Mouse (Mus musculus) embryonic facial prominence, embryonic 10.5 days (tissue): ENCODE results near the gene Mars. TPM values are rescaled to one million over a fixed set of nuclear protein-coding genes. Genes with fewer than 3 reads are reported as not detected.

Experiments
- DNase-seq: peaks from one replicate; pipeline ENCODE4 v3.0.0-alpha.2; 2017; ENCODE audit warnings: low spot score
- H3K27ac ChIP-seq: fragments of 300-500 bp; sonication (generic); replicated peaks from 2 replicates; pipeline ENCODE4 v1.5.1; 2016; ENCODE audit warnings: mild to moderate bottlenecking
- H3K27me3 ChIP-seq: fragments of 300-500 bp; sonication (generic); replicated peaks from 2 replicates; pipeline ENCODE4 v1.6.1; 2016; ENCODE audit warnings: low read depth, mild to moderate bottlenecking; ENCODE audit not compliant: poor library complexity, severe bottlenecking
- H3K36me3 ChIP-seq: fragments of 300-500 bp; sonication (generic); replicated peaks from 2 replicates; pipeline ENCODE4 v1.6.1; 2016; ENCODE audit warnings: mild to moderate bottlenecking, moderate library complexity
- H3K4me1 ChIP-seq: fragments of 300-500 bp; sonication (generic); 2 replicates; pipeline ENCODE4 v1.6.1; 2016
- H3K4me3 ChIP-seq: fragments of 300-500 bp; sonication (generic); 2 replicates; pipeline ENCODE4 v1.5.1; 2016; ENCODE audit warnings: mild to moderate bottlenecking, moderate library complexity
- H3K9me3 ChIP-seq: fragments of 300-500 bp; sonication (generic); 2 replicates; pipeline ENCODE4 v1.6.1; 2016; ENCODE audit warnings: mild to moderate bottlenecking
- WGBS: fragments of 180-500 bp; shearing (Covaris S2); methylation state at CpG from one replicate; pipeline ENCODE4 v1.1.7; 2016; 5-methylcytosine and 5-hydroxymethylcytosine counted together
- polyA plus RNA-seq: library from polyadenylated mRNA; unstranded; fragments of >200 nt; fragmentation: Nextera tagmentation; extraction: Ambion mirVana; gene quantifications from 2 replicates; pipeline ENCODE4 v1.2.1, GENCODE M21; 2016

Gene Mars
- 160 and 175 TPM in 2 replicates for polyA plus RNA-seq

DNA sequence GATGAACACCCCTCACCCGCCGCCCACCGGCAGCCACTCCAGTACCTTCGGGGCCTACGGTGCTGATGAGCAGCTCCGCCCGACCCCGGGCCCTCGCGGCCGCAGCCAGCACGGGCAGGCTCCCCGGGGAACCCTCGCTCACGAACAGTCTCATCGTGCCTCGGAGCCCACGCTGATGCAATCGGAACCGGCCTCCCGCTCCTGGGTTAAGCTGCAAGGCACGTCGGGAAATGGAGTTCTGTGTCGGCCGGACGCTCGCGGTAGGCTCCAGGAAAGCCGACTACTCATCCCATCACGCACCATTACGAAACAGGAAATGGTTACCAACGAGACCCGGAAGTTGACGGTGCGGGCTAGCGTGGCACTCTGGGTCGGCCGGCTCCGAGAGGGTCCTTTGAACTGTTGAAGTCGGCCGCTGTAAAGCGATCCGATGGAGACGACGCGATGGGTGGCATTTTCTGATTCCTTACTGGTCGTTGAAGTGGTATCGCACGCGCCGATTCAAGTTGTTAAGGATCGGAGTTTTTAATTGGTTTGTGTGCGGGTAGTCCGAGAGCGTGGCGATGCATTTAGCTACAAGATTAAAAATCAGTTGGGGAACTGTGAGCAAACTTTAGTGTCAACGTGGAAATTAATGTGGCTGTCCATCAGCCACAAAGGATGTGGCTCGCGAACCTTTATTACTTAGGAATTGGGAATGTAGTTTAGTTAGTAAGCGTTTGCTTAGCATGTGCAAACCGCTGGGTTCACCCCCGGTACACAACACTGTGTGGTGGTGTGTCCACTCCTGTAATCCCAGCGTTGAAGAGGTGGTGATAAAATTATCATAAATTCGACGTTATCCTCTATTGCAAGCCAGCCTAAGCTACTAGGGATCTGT lies at the start of gene Mars:
Gene Mars (minus strand): TSS at position 311 of the 880 bp plus-strand sequence.
- peak within 1 kb of the TSS; percentile 95 for H3K4me3 ChIP-seq
- under 1% methylated on average over 65 of the region's 65 CpGs for WGBS
- no peaks in the 10 kb centered on the region for H3K27me3 ChIP-seq
- H3K4me1 ChIP-seq = peaks cover 13% of the 10 kb centered on the region
- no peaks in the 10 kb centered on the region for H3K9me3 ChIP-seq
- peak within 1 kb of the TSS; percentile 92 for H3K27ac ChIP-seq
- peaks cover 35% of the 10 kb centered on the region for H3K36me3 ChIP-seq
- DNase-seq = peak; percentile 94

DNA sequence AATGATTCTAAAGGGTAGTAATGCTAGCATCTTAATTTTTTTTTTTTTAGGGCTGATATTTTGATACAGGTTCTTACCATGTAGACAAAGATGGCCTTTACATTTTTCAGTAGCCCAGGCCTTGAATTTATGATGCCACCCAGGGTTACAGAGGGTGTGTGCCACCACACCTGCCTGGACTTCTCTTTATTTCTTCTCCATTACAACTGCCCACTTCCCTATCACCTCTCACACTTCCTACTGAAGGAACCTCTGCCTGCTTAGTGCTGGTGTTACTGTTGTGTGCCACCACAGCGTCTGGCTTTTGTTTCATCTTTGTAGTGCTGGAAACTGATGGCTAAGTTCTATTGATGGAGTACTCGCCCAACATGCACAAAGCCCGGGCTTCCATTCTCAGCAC lies 49.1 kb upstream of the Mars start:
- H3K36me3 ChIP-seq = no peaks in the 10 kb centered on the region
- 88% methylated on average over 3 of the region's 3 CpGs for WGBS
- DNase-seq = no peak
- no peaks in the 10 kb centered on the region for H3K9me3 ChIP-seq
- H3K4me3 ChIP-seq = no peak overlapping the region
- H3K27me3 ChIP-seq = no peaks in the 10 kb centered on the region
- H3K27ac ChIP-seq = no peak overlapping the region
- peaks cover 1% of the 10 kb centered on the region for H3K4me1 ChIP-seq

DNA sequence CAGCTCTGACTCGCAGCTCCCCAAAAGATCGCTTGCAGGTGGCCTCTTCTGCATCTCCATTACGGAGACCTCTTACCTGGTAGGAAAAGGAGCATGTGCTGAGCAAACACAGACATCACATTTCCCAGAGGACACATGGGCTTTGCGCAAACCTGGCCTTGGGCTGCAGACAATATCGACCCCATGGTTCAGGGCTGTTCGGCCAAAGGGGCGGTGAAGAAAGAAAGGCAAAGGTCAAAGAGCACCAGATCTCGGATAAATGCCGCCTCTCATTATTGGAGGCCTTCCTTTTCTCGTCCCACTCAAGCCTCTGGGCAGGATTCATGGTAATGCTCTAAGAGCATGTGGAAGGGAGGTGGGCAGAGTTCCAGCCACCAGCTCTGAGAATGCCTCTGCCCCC lies 43.8 kb upstream of the Mars start:
- Histone ChIP-seq H3K36me3 (no peaks in the 10 kb centered on the region), H3K4me1 (peaks cover 23% of the 10 kb centered on the region), H3K4me3 (no peak overlapping the region), H3K27ac (no peak overlapping the region), H3K27me3 (peaks cover 20% of the 10 kb centered on the region), H3K9me3 (no peaks in the 10 kb centered on the region)
- WGBS = 52% methylated on average over 10 of the region's 10 CpGs
- DNase-seq = no peak

DNA sequence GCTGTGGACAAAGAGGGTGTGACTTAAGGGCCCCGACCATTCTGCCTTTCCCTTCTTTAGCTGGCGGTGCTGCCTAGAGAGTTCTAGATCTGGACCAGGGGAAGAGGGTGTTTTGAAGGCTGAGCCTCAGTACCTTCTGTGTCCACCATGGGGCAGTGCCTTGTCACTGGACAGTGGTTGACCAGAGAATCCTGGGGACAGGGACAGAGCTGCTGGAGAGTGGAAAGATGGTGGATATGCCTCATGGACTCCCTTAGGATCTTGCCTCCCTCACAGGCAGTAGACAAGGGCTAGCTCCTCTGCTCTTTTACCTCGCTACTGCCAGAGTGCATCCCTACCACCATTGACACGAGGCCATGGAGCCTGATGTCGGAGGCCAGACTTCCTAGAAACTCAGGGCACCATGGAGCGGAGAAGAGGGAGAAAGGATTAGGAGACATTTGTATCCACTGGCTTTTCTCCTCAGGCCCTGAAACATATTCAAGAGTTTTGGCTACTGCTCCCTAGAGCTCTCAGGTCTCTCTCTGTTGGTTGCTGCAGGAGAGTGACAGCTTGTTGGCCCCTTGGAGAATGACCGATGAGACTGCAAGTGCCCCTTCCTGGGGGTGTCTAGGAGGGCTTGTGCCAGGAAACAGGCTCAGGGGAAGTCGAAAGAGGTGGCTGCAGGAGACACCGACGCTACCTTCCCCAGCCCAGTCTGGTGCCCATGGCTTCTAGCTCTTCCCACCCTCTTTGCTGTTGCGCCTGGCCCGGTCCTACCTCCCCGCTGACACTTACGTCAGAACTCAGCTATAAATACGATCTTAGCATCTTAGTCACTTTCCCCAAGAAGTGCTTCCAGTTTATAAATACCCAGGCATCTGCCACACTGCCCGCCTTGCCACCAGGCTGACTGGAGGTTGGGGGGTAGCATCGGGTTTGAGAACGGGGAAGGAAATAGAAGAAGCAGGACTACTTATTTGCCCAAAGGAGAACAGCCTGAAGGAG lies 42.6 kb upstream of the Mars start, which contains the start of gene Inhbe:
Gene Inhbe (minus strand): TSS at position 503 of the 987 bp plus-strand sequence.
- H3K27ac ChIP-seq = no peak within 1 kb of the TSS
- no peak for DNase-seq
- H3K9me3 ChIP-seq = no peaks in the 10 kb centered on the region
- 87% methylated on average over 18 of the region's 18 CpGs for WGBS
- peaks cover 27% of the 10 kb centered on the region for H3K4me1 ChIP-seq
- H3K36me3 ChIP-seq = no peaks in the 10 kb centered on the region
- peaks cover 31% of the 10 kb centered on the region for H3K27me3 ChIP-seq
- H3K4me3 ChIP-seq = no peak within 1 kb of the TSS

DNA sequence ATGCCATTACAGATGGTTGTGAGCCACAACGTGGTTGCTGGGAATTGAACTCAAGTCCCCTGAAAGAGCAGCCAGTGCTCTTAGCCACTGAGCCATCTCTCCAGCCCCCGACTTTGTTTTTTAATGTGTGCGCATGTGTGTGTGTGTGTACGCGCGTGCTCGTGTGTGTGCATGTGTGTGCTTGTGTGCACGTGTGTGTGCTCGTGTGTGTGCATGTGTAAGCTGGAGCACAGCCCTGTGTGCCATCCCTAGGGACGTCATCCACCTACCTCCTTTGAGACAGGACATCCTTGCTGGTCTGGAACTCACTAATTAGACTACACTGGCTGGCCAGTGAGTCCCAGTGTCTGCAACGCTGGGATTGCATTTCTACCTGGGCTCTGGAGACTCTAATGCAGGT lies 41.2 kb upstream of the Mars start:
- Histone ChIP-seq H3K9me3 (no peaks in the 10 kb centered on the region), H3K4me1 (peaks cover 27% of the 10 kb centered on the region), H3K27ac (no peak overlapping the region), H3K4me3 (no peak overlapping the region), H3K36me3 (no peaks in the 10 kb centered on the region), H3K27me3 (peaks cover 31% of the 10 kb centered on the region)
- 86% methylated on average over 11 of the region's 11 CpGs for WGBS
- no peak for DNase-seq

DNA sequence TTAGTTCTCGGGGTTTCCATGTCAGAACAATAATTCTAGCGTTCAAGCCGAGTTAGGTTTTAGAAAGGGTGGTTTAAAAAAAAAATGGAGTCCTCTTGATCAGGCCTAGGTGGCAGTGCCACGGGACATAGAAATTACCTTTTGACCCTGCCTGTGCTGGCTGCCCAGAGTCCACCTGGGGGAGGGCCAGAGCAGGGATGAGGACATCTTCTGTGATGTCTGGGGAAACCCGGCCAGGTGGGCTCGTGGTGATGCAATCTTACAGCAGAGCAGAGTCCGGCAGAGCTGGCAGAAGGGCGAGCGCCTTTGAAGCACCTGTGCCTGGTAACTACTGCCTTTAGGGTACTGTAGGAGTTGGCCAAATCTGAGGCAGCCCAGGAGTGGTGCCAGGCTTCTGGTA lies 40.6 kb upstream of the Mars start:
- Histone ChIP-seq H3K9me3 (no peaks in the 10 kb centered on the region), H3K27ac (no peak overlapping the region), H3K36me3 (no peaks in the 10 kb centered on the region), H3K4me1 (peaks cover 27% of the 10 kb centered on the region), H3K4me3 (no peak overlapping the region), H3K27me3 (peaks cover 31% of the 10 kb centered on the region)
- 87% methylated on average over 9 of the region's 9 CpGs for WGBS
- DNase-seq = no peak

DNA sequence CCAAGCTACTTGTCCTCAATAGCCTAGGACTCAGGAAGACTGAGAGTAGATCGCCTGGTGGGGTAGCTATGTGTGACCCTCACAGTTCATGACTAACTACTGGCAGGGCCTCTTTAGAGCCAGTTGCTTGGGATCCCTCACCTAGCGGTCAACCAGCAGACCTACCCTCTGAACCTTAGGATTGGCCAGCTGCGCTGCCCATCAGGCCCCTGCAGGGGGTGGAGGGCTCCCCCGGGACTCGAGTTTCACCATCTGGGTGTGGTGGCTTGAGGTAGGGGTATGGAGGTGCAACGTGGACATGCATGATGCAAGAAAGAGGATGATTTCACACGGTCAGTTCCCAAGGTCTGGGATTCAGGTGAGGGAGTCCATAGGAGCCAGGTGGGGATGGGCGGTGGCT lies 40.1 kb upstream of the Mars start:
- Histone ChIP-seq H3K27ac (no peak overlapping the region), H3K27me3 (peaks cover 31% of the 10 kb centered on the region), H3K4me1 (peaks cover 27% of the 10 kb centered on the region), H3K9me3 (no peaks in the 10 kb centered on the region), H3K4me3 (no peak overlapping the region), H3K36me3 (no peaks in the 10 kb centered on the region)
- 74% methylated on average over 8 of the region's 8 CpGs for WGBS
- no peak for DNase-seq

DNA sequence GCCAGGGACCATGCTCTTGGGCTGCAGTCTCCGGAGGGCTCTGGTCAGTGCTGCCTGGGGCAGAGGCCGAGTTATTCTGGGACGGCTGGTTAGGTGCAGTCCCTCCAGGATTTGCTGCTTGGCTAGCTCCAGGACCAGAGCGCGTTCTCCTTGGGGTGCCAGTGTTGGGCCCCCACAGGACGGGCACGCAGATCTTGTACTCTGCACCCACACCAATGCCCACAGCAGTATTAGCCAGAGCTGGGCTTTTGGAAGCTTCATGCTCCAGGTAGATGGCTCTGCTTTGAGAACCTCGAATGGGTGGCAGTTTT lies 39.7 kb upstream of the Mars start:
- peak overlapping the region; percentile 15; the same call in 1 of the 2 replicates for H3K27ac ChIP-seq
- no peaks in the 10 kb centered on the region for H3K9me3 ChIP-seq
- 86% methylated on average over 8 of the region's 8 CpGs for WGBS
- peaks cover 27% of the 10 kb centered on the region for H3K4me1 ChIP-seq
- no peak for DNase-seq
- H3K4me3 ChIP-seq = 0 out of 2 replicates have a peak overlapping the region, but pooled peaks have one; percentile 42
- H3K36me3 ChIP-seq = no peaks in the 10 kb centered on the region
- H3K27me3 ChIP-seq = peaks cover 31% of the 10 kb centered on the region

DNA sequence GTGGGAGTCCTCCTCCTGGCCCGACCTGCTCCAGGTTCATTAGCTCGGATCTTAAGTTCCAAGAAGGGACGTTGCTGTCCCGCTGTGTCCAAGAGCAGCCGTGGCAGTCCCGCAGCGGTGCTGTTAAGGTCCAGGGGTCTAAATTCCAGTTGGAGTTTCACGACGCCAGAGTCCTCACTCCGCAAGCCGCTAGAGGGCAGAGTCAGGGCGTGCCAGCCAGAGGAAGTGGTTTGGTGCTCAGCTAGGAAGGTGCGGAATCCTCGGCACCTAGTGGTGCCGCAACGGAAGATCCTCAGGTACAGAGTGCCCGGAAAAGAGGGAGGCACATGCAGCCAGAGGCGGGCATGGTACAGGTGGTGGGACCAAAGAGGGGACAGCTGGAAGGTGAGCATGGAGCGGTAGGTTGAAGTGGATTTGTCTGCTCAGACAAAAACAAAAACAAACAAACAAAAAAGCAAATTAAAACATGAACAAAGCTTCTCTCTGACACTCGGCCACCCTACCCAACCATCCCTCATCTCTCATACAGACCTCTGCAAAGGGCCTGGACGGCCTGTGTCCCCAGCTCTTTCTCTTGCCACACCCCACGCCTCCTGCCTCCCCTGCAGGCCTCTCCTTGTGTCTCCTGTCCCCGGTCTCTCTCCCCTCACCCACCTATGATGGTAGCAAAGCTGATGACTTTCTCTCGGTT lies 39.2 kb upstream of the Mars start:
- H3K9me3 ChIP-seq = no peaks in the 10 kb centered on the region
- H3K27ac ChIP-seq = peak overlapping the region; percentile 15; the same call in 1 of the 2 replicates
- no peaks in the 10 kb centered on the region for H3K36me3 ChIP-seq
- DNase-seq = peak; percentile 84
- 12% methylated on average over 24 of the region's 24 CpGs for WGBS
- peak overlapping the region; percentile 42 for H3K4me3 ChIP-seq
- peaks cover 31% of the 10 kb centered on the region for H3K27me3 ChIP-seq
- H3K4me1 ChIP-seq = peaks cover 26% of the 10 kb centered on the region

DNA sequence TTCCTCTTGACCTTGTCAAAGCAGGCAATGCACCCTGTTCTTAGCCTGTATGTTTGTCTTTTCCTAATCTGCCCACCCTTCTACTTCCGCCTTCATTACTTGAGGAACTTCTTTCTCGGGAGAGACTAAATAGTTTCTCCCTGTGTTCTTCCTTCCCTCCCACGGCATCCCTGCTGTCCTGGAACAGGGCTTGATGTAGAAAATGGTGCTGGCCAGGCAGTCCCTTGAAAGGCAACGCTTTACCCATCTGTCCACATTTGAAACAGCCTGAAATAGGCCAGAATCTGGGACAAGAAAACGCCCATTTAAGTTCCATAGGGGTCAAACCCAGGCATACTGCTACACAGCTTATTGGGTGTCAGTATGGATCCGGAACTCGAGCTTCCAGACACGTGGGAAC lies 38.2 kb upstream of the Mars start:
- WGBS = 80% methylated on average over 8 of the region's 8 CpGs

DNA sequence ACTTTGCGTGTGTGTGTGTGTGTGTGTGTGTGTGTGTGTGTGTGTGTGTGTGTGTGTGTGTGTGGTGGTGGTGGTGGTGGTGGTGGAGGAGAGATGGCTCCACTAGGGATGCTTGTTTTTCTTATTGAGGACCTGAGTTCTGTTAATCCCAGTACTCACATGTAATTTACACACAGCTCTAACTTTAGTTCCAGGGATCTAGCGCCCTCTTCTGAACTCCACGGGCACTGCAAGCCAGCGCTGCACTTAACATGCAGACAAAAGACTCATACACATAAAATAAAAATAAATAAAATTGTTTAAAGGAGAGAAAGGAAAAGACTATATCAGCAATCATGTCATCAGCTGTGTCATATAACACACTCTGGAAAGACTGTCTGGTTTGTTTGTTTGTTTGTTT lies 37.4 kb upstream of the Mars start:
- H3K27me3 ChIP-seq = peaks cover 26% of the 10 kb centered on the region
- H3K27ac ChIP-seq = no peak overlapping the region
- no peaks in the 10 kb centered on the region for H3K9me3 ChIP-seq
- DNase-seq = no peak
- 73% methylated on average over 4 of the region's 4 CpGs for WGBS
- no peaks in the 10 kb centered on the region for H3K36me3 ChIP-seq
- H3K4me1 ChIP-seq = peaks cover 19% of the 10 kb centered on the region
- no peak overlapping the region for H3K4me3 ChIP-seq

More for the DNA sequence above, 38.2 kb upstream of the Mars start:
- no peak for DNase-seq
- no peak overlapping the region for H3K27ac ChIP-seq
- peaks cover 19% of the 10 kb centered on the region for H3K4me1 ChIP-seq
- no peaks in the 10 kb centered on the region for H3K36me3 ChIP-seq
- no peak overlapping the region for H3K4me3 ChIP-seq
- H3K27me3 ChIP-seq = peaks cover 31% of the 10 kb centered on the region
- H3K9me3 ChIP-seq = no peaks in the 10 kb centered on the region

DNA sequence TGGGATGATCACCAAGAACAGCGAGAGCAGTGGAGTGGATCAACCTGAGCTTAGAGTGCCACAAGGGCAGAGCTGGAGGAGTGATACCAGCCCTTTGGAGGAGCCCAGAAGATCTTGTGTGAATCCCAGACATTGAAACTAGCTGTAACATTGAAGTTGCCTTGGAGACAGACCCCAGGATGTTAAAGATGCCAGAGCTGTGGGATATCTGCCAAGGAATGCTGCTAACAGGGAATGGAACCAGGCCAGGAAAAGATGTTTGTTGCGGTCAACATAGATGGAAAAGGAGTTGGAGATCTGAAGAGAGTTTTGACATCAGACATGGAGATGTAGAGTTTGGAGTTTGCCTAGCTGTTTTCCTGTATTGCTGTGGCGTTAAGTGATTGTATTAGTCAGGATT lies 34.6 kb upstream of the Mars start:
- Histone ChIP-seq H3K36me3 (no peaks in the 10 kb centered on the region), H3K27me3 (peaks cover 20% of the 10 kb centered on the region), H3K9me3 (no peaks in the 10 kb centered on the region), H3K4me1 (peaks cover 28% of the 10 kb centered on the region), H3K27ac (no peak overlapping the region), H3K4me3 (no peak overlapping the region)
- WGBS = 85% methylated on average over 3 of the region's 3 CpGs
- no peak for DNase-seq
